Mouse (Mus musculus): ENCODE measurements at regions not wholly inside any gene's neighbourhood (a gene's known extent, or its start where the extent isn't known, plus 50 kb on each side); places are given as distances from the start of the nearest gene placed in this dataset.

DNA sequence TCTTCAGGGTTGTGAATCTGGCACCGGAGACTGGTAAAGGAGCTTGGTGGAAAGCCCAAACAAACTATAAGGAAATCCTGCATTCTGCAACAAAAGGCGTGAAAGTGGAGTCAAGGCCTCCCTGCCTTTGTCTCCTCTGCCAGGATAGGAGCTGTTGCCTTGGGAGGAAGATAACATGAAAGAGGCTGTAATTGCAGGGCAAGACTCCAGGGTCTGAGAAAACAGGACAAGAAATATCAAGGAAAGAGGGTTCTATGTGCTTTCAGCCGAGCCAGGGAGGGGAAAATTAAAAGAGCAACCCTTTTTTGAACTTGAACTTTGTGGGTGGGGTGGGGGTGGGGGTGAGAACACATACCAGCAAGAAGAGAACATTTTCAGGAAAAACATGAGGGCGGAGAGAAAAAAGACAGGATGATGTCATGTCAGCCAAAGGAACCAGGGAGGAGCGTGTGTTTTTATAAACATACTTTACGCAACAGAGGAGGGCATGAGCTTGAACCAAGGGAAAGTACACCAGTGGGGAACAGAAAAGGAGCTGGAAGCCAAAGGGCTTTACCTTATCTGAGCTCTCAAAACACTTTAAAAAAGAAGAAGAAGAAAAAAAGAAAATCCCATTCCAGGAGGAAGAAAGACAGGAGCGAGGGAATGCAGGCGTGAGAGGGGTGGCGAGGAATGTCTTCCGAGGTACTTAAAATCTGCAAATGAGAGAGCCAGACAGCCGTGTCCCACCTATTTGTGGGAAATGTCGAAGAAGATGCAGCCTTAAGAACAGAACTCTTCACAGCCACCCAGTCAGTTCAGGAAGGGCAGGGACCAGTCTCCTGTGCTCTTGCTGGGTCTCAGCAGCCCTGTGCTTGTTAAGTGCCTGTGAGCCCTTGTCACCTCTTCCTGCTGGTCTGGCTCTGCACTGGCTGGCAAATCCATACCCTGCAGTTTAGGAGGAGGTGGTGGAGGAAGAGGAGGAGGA is 66.2 kb upstream of the Irf2bp2 start:
- peak; percentile 54 for DNase-seq (ENCODE audit: low read depth)

- no peak for DNase-seq (ENCODE audit: low read depth)
These were observed 63.8 kb upstream of the Irf2bp2 start for GRCm38 (mm10) chr8:126657546-126657945.

GRCm38 (mm10) chr8:126656554-126657260 is 62.9 kb upstream of the Irf2bp2 start:
- no peak for DNase-seq (ENCODE audit: low read depth)

DNA sequence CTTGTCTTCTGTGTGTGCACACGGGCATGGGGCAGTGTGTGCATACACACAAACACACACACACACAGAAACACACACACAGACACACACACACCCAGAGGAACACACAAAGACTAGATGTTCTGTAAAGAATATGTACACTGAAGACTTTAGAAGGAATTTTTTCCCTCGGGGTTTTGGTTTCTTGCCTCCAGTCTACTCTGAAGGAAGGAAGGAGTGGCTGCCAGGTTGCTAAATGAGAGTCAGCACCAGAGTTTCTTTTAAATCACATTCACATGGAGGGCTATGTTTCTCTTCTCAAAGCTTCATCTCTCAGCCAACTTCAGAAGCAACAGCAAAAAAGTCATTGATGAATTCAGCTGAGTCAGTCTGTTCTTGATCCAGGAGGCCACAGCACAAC is 61.8 kb upstream of the Irf2bp2 start:
- DNase-seq (ENCODE audit: low read depth), result no peak

- no peak for DNase-seq (ENCODE audit: low read depth)
These were observed 60.6 kb upstream of the Irf2bp2 start for GRCm38 (mm10) chr8:126654353-126654752.

DNA sequence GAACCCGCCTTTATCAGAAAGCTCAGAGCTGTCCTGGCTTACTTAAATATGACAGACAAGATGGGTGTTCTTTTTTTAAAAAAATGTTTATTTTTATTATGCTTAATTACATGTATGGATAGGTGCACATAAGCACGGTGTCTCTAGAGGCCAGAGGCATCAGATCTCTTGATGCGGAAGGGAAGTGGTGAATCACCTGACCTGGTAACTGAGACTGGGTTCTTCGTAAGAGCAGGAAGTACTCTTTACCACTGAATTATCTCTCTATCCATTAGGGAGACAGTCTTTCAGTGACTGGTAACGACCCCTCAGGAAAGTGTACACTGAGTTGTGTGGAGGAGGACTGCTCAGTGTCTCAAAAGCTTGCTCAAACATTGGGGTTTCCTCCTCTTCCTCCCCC is 58.4 kb upstream of the Irf2bp2 start:
- peak; percentile 63 for DNase-seq (ENCODE audit: low read depth)

- DNase-seq (ENCODE audit: low read depth), result no peak
These were observed 57.2 kb upstream of the Irf2bp2 start for GRCm38 (mm10) chr8:126650945-126651344.

DNA sequence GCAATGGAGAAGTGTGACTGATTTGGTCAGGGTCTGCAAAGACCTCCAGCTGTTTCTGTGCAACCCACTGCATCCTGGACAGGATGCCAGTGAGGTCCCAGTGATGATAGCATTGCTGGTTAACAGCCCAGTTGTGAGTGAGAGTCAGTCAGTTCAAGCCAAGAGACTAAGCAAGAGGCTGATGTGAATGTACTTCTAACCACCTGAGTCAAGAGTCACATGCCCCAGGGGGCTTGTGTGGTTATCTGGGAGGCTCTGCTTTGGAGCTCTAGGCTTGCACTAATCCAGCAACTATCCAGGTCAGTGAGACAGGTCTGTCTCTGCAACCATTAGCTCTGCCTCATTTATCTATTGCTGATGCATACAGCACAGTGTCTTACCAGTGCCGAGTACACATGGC is 55.5 kb upstream of the Irf2bp2 start:
- DNase-seq (ENCODE audit: low read depth), result no peak

GRCm38 (mm10) chr8:126647350-126647749 is 53.6 kb upstream of the Irf2bp2 start:
- DNase-seq (ENCODE audit: low read depth), result no peak

DNA sequence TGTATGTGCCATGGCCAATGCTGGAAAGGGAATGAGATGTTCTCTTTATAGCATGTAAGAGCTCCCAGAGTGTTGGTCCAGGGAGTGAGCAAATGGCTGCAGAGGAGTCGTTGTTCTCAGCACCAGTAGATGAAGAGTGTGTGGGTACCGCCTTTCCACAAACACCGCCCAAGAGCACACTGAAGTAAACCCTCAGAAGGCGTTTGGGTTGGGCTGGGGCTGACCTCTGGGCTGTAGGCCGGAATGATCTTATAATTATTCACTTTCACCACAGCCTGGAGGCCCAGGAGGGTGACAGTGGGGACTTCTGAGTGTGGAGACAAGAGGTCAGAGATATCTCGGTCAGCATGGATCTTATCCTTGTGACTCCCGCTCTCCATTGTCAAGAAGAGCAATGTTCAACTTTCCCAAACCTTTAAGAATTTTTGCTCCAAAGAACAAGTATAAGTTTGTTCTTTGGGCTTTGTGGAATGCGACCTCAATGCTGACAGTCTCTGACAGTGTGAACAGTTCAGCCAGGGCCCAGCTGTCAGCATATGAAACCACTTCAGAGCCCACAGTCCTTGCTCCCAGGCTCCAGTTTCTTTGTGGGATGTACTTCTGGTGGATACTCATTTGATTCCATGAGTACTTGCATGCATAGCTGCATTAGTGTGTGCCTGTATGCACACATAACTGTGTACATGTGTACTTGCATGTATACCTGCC is 53.0 kb upstream of the Irf2bp2 start:
- DNase-seq (ENCODE audit: low read depth), result no peak

DNA sequence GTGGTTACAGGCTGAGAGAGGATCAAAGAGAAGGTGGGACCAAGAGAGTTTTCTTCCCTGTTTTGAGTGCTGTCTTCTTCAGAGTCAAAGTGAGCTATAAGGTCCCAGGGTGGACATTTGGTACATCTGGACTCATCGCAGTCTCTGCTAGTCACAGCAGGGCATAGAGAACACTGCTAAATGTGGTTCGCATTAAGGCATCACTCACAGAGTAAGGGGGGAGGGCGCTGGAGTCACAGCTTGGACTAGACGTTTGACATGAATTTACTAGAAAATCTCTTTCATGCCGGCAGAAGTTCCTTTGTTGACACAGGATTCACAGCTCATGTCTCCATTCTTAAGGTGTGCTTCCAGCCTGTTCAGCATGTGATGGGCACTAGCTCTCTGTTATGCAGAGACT is 50.4 kb upstream of the Irf2bp2 start:
- DNase-seq (ENCODE audit: low read depth), result no peak
